Mouse (Mus musculus) myocyte (in vitro differentiated cells): ENCODE results near the gene Etfbkmt.

Source experiments
- E2F4 ChIP-seq: IDR thresholded peaks from one replicate; pipeline ENCODE4 v1.6.1; 2011; ENCODE audit warnings: mild to moderate bottlenecking, control low read depth, moderate library complexity; ENCODE audit not compliant: insufficient read depth
- POLR2A ChIP-seq: IDR thresholded peaks from one replicate; pipeline ENCODE4 v1.6.1; 2011; ENCODE audit warnings: low read depth, mild to moderate bottlenecking, control low read depth, moderate library complexity; ENCODE audit not compliant: insufficient read length
- POLR2AphosphoS2 ChIP-seq: IDR thresholded peaks from one replicate; pipeline ENCODE4 v1.6.1; 2011; ENCODE audit warnings: low read depth, control low read depth; ENCODE audit not compliant: insufficient read length
- TCF3 ChIP-seq: IDR thresholded peaks from one replicate; pipeline ENCODE4 v1.6.1; 2011; ENCODE audit warnings: low read depth, control low read depth; ENCODE audit not compliant: insufficient read length

DNA sequence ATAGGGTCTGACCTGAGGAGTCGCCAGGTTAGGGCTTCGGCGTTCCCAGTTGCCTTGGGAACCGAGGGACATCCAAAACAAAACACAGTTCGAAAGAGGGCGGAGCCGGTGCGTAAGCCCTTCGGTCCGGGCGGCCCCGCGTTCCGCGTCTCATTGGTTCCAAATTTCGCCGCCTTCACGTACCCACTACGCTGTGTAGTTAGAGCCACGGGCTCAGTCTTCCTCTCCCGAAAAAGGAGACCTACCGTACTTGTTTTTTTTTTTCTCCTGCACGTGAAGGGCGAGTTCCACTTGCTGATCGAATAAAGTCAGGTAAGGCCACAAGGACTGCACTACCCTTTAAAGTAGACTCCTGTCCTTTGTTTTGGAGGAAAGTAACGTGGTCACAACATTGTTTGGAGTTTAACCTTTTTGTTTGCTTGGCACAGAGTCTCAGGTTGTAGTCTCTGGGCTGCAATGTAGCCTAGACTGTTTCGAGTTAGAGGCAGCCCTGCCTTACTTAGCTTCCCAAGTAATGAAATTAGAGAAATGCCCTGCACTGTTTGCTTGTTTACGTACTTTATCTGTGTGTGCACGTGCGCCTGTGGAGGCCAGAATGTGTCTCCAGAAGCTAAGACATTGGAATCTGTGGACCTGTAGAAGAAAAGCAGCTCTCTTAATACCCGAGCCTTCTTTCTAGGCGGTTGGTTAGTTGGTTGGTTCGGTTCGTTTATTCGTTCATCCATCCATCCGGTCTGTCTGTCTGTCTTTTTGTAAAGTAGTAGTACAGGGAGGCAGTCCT is 1.9 kb downstream of the Etfbkmt start:
- TF ChIP-seq POLR2AphosphoS2 (no peak), POLR2A (no peak), E2F4 (no peak), TCF3 (no peak)
